Mouse (Mus musculus) embryonic fibroblast, embryonic 13.5 days (primary cell): Measurements from ENCODE around the gene Capn5. TPM values are rescaled to one million over a fixed set of nuclear protein-coding genes. Genes with fewer than 3 reads are reported as not detected.
A peak's percentile ranks its signal among the peaks of the same experiment; 100 is the strongest.

ENCODE experiments used
- H3K27ac ChIP-seq: 2 replicates; pipeline ENCODE4 v1.5.1; 2012; ENCODE audit warnings: low read length, control low read depth, inconsistent platforms; ENCODE audit not compliant: insufficient read depth
- H3K4me1 ChIP-seq: 2 replicates; pipeline ENCODE4 v1.6.1; 2011; ENCODE audit warnings: low read length; ENCODE audit not compliant: control insufficient read depth, insufficient read depth
- H3K4me3 ChIP-seq: 2 replicates; pipeline ENCODE4 v1.5.1; 2011; ENCODE audit warnings: mild to moderate bottlenecking, control low read depth, low read length; ENCODE audit not compliant: insufficient read depth
- CTCF ChIP-seq: IDR thresholded peaks from 2 replicates; pipeline ENCODE4 v1.5.1; 2011; ENCODE audit warnings: mild to moderate bottlenecking, control low read depth, low read length, moderate library complexity, borderline replicate concordance; ENCODE audit not compliant: insufficient read depth
- POLR2A ChIP-seq: IDR thresholded peaks from 2 replicates; pipeline ENCODE4 v1.6.1; 2011; ENCODE audit warnings: low read depth, mild to moderate bottlenecking, control low read depth, low read length, moderate library complexity
- polyA plus RNA-seq: library from polyadenylated mRNA; stranded (reverse); fragments of >200 nt; gene quantifications from 2 replicates; pipeline ENCODE4 v1.2.4, GENCODE M21; 2011; ENCODE audit warnings: low read depth; ENCODE audit not compliant: missing spikeins, insufficient read length

Gene Capn5
- polyA plus RNA-seq, 1 experiment, result 8.9 TPM

GRCm38 (mm10) chr7:98103002-98103941, 74.8 kb downstream of the Capn5 start:
- Histone ChIP-seq H3K27ac (no peak overlapping the region), H3K4me1 (no peaks in the 10 kb centered on the region), H3K4me3 (no peak overlapping the region)
- no peak for TF ChIP-seq POLR2A
- TF ChIP-seq CTCF, result peak; percentile 50; the same call in 1 of the 2 replicates

DNA sequence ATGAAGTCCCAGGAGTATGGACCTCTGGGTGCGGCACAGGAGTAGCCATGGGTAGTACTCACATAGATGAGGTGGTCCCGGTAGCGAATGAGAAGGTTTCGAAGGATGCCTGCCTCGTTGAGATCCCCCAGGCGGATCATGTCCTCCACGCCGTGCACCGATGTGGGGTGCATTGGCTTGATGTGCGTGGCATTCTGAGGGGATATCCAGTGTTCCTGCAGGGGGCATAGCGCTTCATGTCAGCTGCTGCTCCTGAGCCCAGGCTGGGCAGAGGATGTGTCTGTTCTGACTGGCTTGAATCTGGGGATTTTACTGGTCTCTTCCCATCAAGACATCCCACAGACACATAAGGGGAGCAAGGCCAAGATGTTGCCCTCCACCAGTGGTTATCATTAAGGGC, 75.6 kb downstream of the Capn5 start:
- H3K4me3 ChIP-seq, result no peak overlapping the region
- H3K4me1 ChIP-seq, result no peaks in the 10 kb centered on the region
- no peak for TF ChIP-seq POLR2A
- no peak for TF ChIP-seq CTCF
- no peak overlapping the region for H3K27ac ChIP-seq

GRCm38 (mm10) chr7:98097557-98097956, 80.5 kb downstream of the Capn5 start:
- TF ChIP-seq POLR2A (no peak), CTCF (no peak)
- Histone ChIP-seq H3K4me1 (no peaks in the 10 kb centered on the region), H3K27ac (no peak overlapping the region), H3K4me3 (no peak overlapping the region)

DNA sequence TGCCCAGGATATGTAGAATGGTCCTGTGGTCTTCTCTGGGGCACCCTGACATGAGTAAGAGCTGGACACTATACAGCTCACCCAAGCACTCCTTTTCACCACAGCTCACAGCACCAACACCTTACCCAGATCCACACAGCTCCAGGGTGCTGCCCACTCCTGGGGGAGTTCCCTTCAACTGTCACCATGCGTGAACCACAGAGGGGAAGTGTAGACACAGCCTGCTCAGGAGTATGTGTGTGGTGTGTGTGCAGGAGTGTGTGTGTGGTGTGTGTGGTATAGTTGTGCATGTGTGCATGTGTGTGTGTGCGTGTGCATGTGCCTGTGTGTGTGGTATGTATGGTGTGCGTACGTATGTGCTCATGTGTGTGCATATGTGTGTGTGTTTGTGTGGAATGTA, 82.2 kb downstream of the Capn5 start:
- TF ChIP-seq CTCF, result no peak
- no peak for TF ChIP-seq POLR2A
- no peaks in the 10 kb centered on the region for H3K4me1 ChIP-seq
- no peak overlapping the region for H3K27ac ChIP-seq
- H3K4me3 ChIP-seq, result no peak overlapping the region

DNA sequence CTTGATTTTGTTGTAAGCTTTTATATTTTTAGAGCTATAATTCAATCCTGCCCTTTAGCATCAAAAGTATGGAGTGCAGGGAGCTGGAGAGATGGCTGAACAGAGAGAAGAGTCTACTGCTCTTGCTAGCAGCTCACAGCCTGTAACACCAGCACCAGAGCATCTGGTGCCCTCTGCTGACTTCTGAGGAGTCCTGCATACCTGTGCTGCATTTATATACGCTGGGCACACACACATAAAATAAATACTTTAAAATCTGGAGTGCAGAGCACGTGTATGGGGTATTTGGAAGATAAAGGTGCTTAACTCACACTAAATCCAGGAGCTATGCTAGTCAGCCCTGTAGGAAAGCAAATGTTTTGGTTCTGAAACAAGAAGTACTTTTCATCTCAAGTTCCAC, 91.7 kb downstream of the Capn5 start:
- Histone ChIP-seq H3K27ac (no peak overlapping the region), H3K4me1 (no peaks in the 10 kb centered on the region), H3K4me3 (no peak overlapping the region)
- TF ChIP-seq CTCF (peak; percentile 45; the same call in 1 of the 2 replicates), POLR2A (no peak)

DNA sequence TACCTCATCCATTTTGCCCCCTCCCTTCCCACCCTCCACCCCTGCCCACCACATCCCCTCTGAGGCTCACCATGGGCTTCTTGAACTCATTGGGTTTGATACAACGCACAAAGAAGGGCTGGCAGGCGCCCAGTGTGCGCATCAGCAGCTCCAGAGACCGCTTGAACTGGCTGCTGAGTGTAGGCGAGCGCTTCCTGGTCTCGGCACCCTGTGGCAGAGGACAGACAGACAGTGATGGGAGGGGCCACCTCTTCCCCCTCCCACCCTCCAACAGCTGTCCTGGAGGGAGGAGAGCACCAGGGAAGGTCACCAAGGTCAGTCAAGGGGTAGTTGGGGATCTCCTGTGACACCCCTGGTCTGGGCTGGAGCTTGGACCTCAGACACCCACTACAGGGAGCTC, 92.8 kb downstream of the Capn5 start:
- Histone ChIP-seq H3K27ac (no peak overlapping the region), H3K4me3 (no peak overlapping the region), H3K4me1 (no peaks in the 10 kb centered on the region)
- no peak for TF ChIP-seq POLR2A
- TF ChIP-seq CTCF, result no peak

GRCm38 (mm10) chr7:98084541-98085293, 93.4 kb downstream of the Capn5 start:
- no peaks in the 10 kb centered on the region for H3K4me1 ChIP-seq
- H3K4me3 ChIP-seq, result no peak overlapping the region
- no peak overlapping the region for H3K27ac ChIP-seq
- no peak for TF ChIP-seq POLR2A
- no peak for TF ChIP-seq CTCF

GRCm38 (mm10) chr7:98082376-98082775, 95.7 kb downstream of the Capn5 start:
- TF ChIP-seq POLR2A (no peak), CTCF (no peak)
- Histone ChIP-seq H3K4me3 (no peak overlapping the region), H3K4me1 (no peaks in the 10 kb centered on the region), H3K27ac (no peak overlapping the region)

DNA sequence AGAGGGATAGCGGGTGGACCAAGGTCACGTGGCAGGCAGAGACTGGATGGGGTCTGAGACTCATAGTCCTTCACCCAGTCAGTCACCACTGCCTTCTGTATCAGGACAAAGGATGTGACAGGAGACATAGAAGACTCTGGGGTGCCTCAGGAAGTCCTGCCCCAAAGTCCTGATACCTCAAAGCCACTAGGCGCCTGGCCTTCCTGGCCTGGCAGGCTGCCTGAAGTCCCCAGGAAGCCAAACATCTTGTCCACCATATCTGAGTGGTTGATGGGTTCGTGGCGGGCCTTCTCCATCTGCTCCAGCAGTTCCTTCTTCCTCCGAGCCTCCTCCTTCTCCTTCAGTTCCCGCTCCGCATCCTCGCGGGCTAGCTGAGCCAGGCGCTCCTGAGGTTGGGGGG, 100.6 kb downstream of the Capn5 start:
- Histone ChIP-seq H3K4me1 (no peaks in the 10 kb centered on the region), H3K4me3 (no peak overlapping the region), H3K27ac (no peak overlapping the region)
- TF ChIP-seq POLR2A (no peak), CTCF (no peak)

- no peaks in the 10 kb centered on the region for H3K4me1 ChIP-seq
- H3K27ac ChIP-seq, result no peak overlapping the region
- TF ChIP-seq POLR2A (no peak), CTCF (peak; percentile 98)
- H3K4me3 ChIP-seq, result no peak overlapping the region
These were observed 106.5 kb downstream of the Capn5 start for GRCm38 (mm10) chr7:98071620-98072019.

Other genes with a start within 250 kb of the Capn5 start
- gene Myo7a, start 58.8 kb downstream of the Capn5 start, polyA plus RNA-seq, result 31.4 and 48.8 TPM in 2 replicates
- 0.30 and 0.40 TPM in 2 replicates for gene Omp, start 32.8 kb downstream of the Capn5 start, polyA plus RNA-seq
- gene B3gnt6, start 21.2 kb upstream of the Capn5 start, polyA plus RNA-seq, result not detected in 2 replicates
- gene Acer3, start 142.9 kb upstream of the Capn5 start, polyA plus RNA-seq, result 26.2 and 40.3 TPM in 2 replicates
- gene Tsku, start 183.1 kb upstream of the Capn5 start, polyA plus RNA-seq, result 63.1 and 77.5 TPM in 2 replicates